Comparison of ENCODE assay signal across 1 mouse cellular context in the genomic region with DNA sequence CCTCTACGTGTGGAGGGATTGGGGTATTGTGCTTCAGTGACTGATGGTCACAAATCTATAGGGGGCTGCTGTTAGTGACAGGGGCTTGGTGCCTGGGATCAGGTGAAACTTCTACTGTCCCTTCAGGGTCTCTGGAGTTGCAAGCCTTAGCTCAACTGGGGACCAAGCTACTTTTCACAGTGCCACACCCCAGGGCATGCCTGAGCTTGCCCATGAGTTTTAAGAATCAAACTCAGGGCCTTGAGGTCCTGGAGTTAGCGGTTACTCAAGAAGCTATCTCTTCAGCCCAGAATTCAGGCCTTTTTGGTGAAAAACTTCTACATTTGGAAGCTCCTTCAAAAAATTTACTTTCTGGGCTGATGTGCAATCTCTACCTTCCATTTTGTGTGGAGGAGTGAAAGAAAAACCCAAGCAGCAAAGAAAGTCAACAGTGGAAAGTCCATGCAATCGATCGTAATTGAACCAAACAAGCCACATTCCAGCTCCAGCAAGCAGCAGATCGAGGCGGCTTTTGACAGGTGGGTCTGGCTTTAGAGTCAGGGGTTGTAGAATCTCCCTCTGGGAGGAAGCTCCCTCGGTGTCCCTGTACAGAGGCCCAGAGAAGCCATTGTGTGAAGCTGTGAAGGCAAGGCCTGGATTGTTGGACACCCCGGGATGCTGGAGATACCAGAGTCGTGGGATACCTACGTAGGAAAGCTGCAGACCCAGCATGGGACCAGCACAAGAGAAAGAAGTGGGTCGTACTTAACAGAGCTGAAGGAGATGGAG.
A peak's percentile ranks its signal among the peaks of the same experiment; 100 is the strongest.
TF ChIP-seq lines count a peak whose summit lies in the region.

No protein-coding gene starts in this region.

TF ChIP-seq in CH12.LX, 34 proteins besides CTCF, POLR2A, EP300 and RAD21:
- TF ChIP-seq MEF2A (IDR thresholded peaks at IDR 0.05; ENCODE audit: borderline replicate concordance, low read depth, low read length), result peak; percentile 36; the same call in 1 of the 2 replicates
- no peak for TF ChIP-seq ZC3H11A (IDR thresholded peaks at IDR 0.05; ENCODE audit: low read depth, low read length)
- TF ChIP-seq SMC3 (IDR thresholded peaks at IDR 0.05; ENCODE audit: low read depth, low read length), result no peak
- peak; percentile 18; the same call in 1 of the 2 replicates for TF ChIP-seq BHLHE40 (IDR thresholded peaks at IDR 0.05; ENCODE audit: low read depth, low read length)
- TF ChIP-seq PAX5 (IDR thresholded peaks at IDR 0.05; ENCODE audit: low read length), result no peak
- TF ChIP-seq TBP (conservative IDR thresholded peaks at IDR 0.05; ENCODE audit: low read depth, low read length), result no peak
- no peak; the same call in 1 of the 2 replicates for TF ChIP-seq ETS1 (conservative IDR thresholded peaks at IDR 0.05; ENCODE audit: low read depth, low read length)
- TF ChIP-seq JUN (IDR thresholded peaks at IDR 0.05; ENCODE audit: insufficient read depth, low read depth, low read length), result no peak
- no peak for TF ChIP-seq RCOR1 (conservative IDR thresholded peaks at IDR 0.05; ENCODE audit: low read depth, low read length)
- TF ChIP-seq JUND (conservative IDR thresholded peaks at IDR 0.05; ENCODE audit: low read depth, low read length), result no peak
- no peak for TF ChIP-seq ZMIZ1 (IDR thresholded peaks at IDR 0.05; ENCODE audit: low read depth, low read length)
- TF ChIP-seq MAX (IDR thresholded peaks at IDR 0.05; ENCODE audit: low read length), result peak; percentile 57
- TF ChIP-seq USF1 (IDR thresholded peaks at IDR 0.05; ENCODE audit: low read depth, low read length), result no peak
- 0 out of 2 replicates have a peak, but pooled peaks have one; percentile 57 for TF ChIP-seq SIN3A (IDR thresholded peaks at IDR 0.05; ENCODE audit: low read length)
- TF ChIP-seq MAZ (IDR thresholded peaks at IDR 0.05; ENCODE audit: low read depth, low read length), result 0 out of 2 replicates have a peak, but pooled peaks have one; percentile 36
- no peak for TF ChIP-seq GABPA (IDR thresholded peaks at IDR 0.05; ENCODE audit: insufficient replicate concordance, low read depth, low read length)
- TF ChIP-seq ZNF384 (IDR thresholded peaks at IDR 0.05; ENCODE audit: low read depth, low read length), result no peak
- TF ChIP-seq IRF4 (IDR thresholded peaks at IDR 0.05; ENCODE audit: low read depth, low read length), result peak; percentile 52; the same call in 1 of the 2 replicates
- peak; percentile 46; the same call in 1 of the 2 replicates for TF ChIP-seq NELFE (IDR thresholded peaks at IDR 0.05; ENCODE audit: low read depth, low read length)
- peak; percentile 98 for TF ChIP-seq CHD1 (IDR thresholded peaks at IDR 0.05; ENCODE audit: low read depth, low read length)
- no peak for TF ChIP-seq UBTF (IDR thresholded peaks at IDR 0.05; ENCODE audit: low read depth, low read length)
- TF ChIP-seq NRF1 (IDR thresholded peaks at IDR 0.05; ENCODE audit: low read depth, low read length), result no peak
- peak; percentile 61; the same call in 1 of the 2 replicates for TF ChIP-seq TCF12 (IDR thresholded peaks at IDR 0.05; ENCODE audit: low read depth, low read length)
- TF ChIP-seq MAFK (IDR thresholded peaks at IDR 0.05; ENCODE audit: insufficient replicate concordance, low read length), result no peak
- peak; percentile 64; the same call in 1 of the 2 replicates for TF ChIP-seq MXI1 (IDR thresholded peaks at IDR 0.05; ENCODE audit: low read depth, low read length)
- 0 out of 2 replicates have a peak, but pooled peaks have one; percentile 53 for TF ChIP-seq KAT2A (IDR thresholded peaks at IDR 0.05; ENCODE audit: insufficient replicate concordance, low read length)
- TF ChIP-seq E2F4 (IDR thresholded peaks at IDR 0.05; ENCODE audit: insufficient replicate concordance, low read depth, low read length), result 0 out of 2 replicates have a peak, but pooled peaks have one; percentile 41
- peak; percentile 47 for TF ChIP-seq HCFC1 (IDR thresholded peaks at IDR 0.05; ENCODE audit: low read depth, low read length)
- no peak for TF ChIP-seq ELF1 (IDR thresholded peaks at IDR 0.05; ENCODE audit: low read depth, low read length)
- no peak for TF ChIP-seq USF2 (conservative IDR thresholded peaks at IDR 0.05; ENCODE audit: low read depth, low read length)
- no peak for TF ChIP-seq POLR2AphosphoS2 (IDR thresholded peaks at IDR 0.05; ENCODE audit: low read depth, low read length)
- TF ChIP-seq CHD2 (IDR thresholded peaks at IDR 0.05; ENCODE audit: low read length), result no peak
- no peak for TF ChIP-seq ZKSCAN1 (IDR thresholded peaks at IDR 0.05; ENCODE audit: borderline replicate concordance, low read depth, low read length)
- TF ChIP-seq MYC (IDR thresholded peaks at IDR 0.05; ENCODE audit: low read depth, low read length), result no peak; the same call in 1 of the 2 replicates
TF ChIP-seq in CH12.LX: peak in this region for 13.
